Mouse (Mus musculus) small intestine, adult 2 months (tissue): ENCODE measurements around the gene Dram2. TPM values are rescaled to one million over a fixed set of nuclear protein-coding genes. Genes with fewer than 3 reads are reported as not detected.

ENCODE experiments used
- H3K27ac ChIP-seq: fragments of 200-500 bp; 2 replicates; pipeline ENCODE4 v1.5.1; 2012; ENCODE audit warnings: low read depth, low read length, control low read depth, inconsistent platforms; ENCODE audit not compliant: insufficient read depth
- H3K27me3 ChIP-seq: fragments of 200-500 bp; 2 replicates; pipeline ENCODE4 v1.6.1; 2012; ENCODE audit warnings: mild to moderate bottlenecking, moderate library complexity, low read length, inconsistent platforms; ENCODE audit not compliant: control insufficient read depth, insufficient read depth
- H3K36me3 ChIP-seq: fragments of 200-500 bp; 2 replicates; pipeline ENCODE4 v1.6.1; 2012; ENCODE audit warnings: mild to moderate bottlenecking, low read length, control low read depth, inconsistent platforms; ENCODE audit not compliant: control insufficient read depth, insufficient read depth
- H3K4me1 ChIP-seq: fragments of 200-500 bp; 2 replicates; pipeline ENCODE4 v1.6.1; 2012; ENCODE audit warnings: low read length, inconsistent platforms, mixed read lengths; ENCODE audit not compliant: control insufficient read depth, insufficient read depth, insufficient read length
- H3K4me3 ChIP-seq: fragments of 200-500 bp; 2 replicates; pipeline ENCODE4 v1.5.1; 2012; ENCODE audit warnings: low read depth, mild to moderate bottlenecking, control low read depth, inconsistent platforms, low read length, moderate library complexity
- CTCF ChIP-seq: fragments of 200-500 bp; IDR thresholded peaks from 2 replicates; pipeline ENCODE4 v1.5.1; 2012; ENCODE audit warnings: low read depth, mild to moderate bottlenecking, control low read depth, inconsistent platforms, low read length, moderate library complexity, mixed read lengths; ENCODE audit not compliant: insufficient replicate concordance, insufficient read length; ENCODE audit errors: extremely low read depth
- POLR2A ChIP-seq: fragments of 200-500 bp; IDR thresholded peaks from 2 replicates; pipeline ENCODE4 v1.6.1; 2012; ENCODE audit warnings: low read depth, mild to moderate bottlenecking, control low read depth, inconsistent platforms, low read length, moderate library complexity
- WGBS: fragments of 180-500 bp; shearing (Covaris S2); methylation state at CpG from one replicate; pipeline ENCODE4 v1.1.7; 2018; 5-methylcytosine and 5-hydroxymethylcytosine counted together
- polyA plus RNA-seq: library from polyadenylated mRNA; depleted of rRNA; stranded (reverse); fragments of >200 nt; gene quantifications from 2 replicates; pipeline ENCODE4 v1.2.3, GENCODE M21; 2012

The Dram2 gene
- polyA plus RNA-seq, 1 experiment: 21.5 TPM

GRCm38 (mm10) chr3:106528032-106528431, 19.6 kb upstream of the Dram2 start:
- H3K4me3 ChIP-seq: no peak overlapping the region
- no peaks in the 10 kb centered on the region; the same call in 1 of the 2 replicates for H3K4me1 ChIP-seq
- TF ChIP-seq POLR2A: no peak
- no peak for TF ChIP-seq CTCF
- H3K36me3 ChIP-seq: peaks cover 9% of the 10 kb centered on the region
- peak overlapping the region; percentile 86 for H3K27ac ChIP-seq
- no peaks in the 10 kb centered on the region for H3K27me3 ChIP-seq
- WGBS: 30% methylated on average over 2 of the region's 2 CpGs

DNA sequence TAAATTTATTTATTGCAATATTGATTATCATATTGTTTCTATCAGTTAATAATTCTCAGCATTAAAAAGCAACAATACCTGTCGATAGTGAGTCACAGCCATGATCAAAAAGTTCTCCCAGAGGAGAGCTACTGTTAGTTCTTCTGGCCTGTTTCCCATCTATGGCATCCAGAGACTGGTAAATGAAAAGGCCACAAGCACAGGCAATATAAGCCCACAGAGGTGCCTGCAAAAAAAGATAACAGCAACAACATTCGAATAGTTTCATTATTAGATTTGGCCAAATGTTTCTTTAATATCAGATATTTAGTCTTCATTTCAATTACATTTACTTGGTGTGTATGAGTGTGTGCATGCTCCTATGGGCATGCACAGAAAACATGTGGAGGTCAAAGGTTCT, 14.3 kb upstream of the Dram2 start:
- Histone ChIP-seq H3K27me3 (no peaks in the 10 kb centered on the region), H3K4me3 (no peak overlapping the region), H3K36me3 (peaks cover 14% of the 10 kb centered on the region), H3K4me1 (no peaks in the 10 kb centered on the region; the same call in 1 of the 2 replicates), H3K27ac (no peak overlapping the region)
- WGBS: 80% methylated on average over 2 of the region's 2 CpGs
- no peak for TF ChIP-seq POLR2A
- no peak for TF ChIP-seq CTCF

DNA sequence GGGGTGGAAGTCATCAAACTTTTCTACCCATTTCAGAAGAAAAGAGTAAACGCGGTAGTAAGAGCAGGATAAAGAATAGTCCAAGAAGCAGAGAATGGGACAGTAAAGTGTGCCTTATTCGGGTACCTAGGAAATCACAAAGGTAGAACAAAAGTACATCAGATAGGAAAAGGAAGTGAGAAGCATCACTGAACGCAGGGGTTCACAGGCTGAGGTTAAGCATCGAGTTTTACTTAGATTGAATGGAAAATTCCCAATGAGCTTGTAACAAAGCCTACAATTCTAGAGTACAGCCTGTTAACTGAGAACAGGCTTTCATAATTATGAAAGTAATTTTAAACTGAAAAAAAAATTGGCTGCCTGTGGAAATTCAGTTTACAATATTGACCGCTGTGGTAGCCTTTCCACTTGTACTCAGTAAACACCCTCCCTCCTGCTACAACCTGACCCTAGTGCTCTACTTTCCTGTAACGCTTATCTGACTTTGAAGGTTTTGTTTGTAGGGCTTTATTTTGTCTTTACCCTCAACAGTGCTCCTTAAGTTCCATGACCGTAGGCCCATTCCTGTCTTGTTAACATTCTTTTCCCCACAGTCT, 2.8 kb upstream of the Dram2 start:
- H3K4me1 ChIP-seq: peaks cover 3% of the 10 kb centered on the region; the same call in 1 of the 2 replicates
- WGBS: 41% methylated on average over 8 of the region's 8 CpGs
- H3K27me3 ChIP-seq: no peaks in the 10 kb centered on the region
- no peak overlapping the region for H3K4me3 ChIP-seq
- H3K27ac ChIP-seq: no peak overlapping the region
- no peaks in the 10 kb centered on the region for H3K36me3 ChIP-seq
- TF ChIP-seq CTCF: no peak

DNA sequence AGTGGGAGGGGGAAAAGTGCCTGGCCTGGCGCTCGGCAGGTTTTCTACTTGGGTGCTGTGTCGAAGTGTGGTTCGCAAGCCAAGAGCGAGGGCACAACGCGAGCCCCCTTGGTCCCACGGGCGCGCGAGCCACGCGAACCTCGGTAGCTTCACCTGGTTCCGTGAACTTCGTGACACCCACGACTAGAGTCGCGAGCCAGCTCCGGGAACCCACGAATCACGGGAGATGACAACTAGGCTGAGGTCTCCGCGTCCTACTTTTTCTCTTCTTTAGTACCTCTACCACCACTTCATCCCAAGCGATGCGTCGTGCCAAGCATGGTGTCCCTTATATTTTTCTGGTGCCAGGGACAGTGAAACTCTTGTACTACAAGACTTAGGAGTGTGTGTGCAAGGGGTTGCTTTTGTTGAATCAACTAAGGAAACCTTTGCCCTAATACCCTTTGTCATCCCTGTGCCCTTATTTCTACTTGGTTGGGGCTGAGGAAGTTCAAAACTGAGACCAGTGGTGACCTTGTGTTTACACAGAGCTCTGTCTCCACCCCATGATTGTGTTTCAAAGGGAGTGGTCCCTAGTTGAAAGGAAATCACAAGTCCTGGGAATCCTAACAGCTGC, 434 bp downstream of the Dram2 start:
- WGBS: under 1% methylated on average over 27 of the region's 27 CpGs
- H3K36me3 ChIP-seq: 0 out of 2 replicates have a peak, but pooled peaks cover 2% of the 10 kb centered on the region
- no peaks in the 10 kb centered on the region for H3K27me3 ChIP-seq
- peak overlapping the region; percentile 93 for H3K4me3 ChIP-seq
- peak overlapping the region; percentile 91 for H3K27ac ChIP-seq
- TF ChIP-seq CTCF (no peak), POLR2A (no peak)
- H3K4me1 ChIP-seq: peaks cover 3% of the 10 kb centered on the region; the same call in 1 of the 2 replicates

GRCm38 (mm10) chr3:106548971-106549370, 1.4 kb downstream of the Dram2 start:
- peaks cover 5% of the 10 kb centered on the region; the same call in 1 of the 2 replicates for H3K36me3 ChIP-seq
- peaks cover 2% of the 10 kb centered on the region; the same call in 1 of the 2 replicates for H3K4me1 ChIP-seq
- H3K27me3 ChIP-seq: no peaks in the 10 kb centered on the region
- no peak overlapping the region for H3K4me3 ChIP-seq
- H3K27ac ChIP-seq: no peak overlapping the region
- WGBS: 7% methylated on average over 3 of the region's 3 CpGs
- TF ChIP-seq POLR2A: no peak
- TF ChIP-seq CTCF: no peak

DNA sequence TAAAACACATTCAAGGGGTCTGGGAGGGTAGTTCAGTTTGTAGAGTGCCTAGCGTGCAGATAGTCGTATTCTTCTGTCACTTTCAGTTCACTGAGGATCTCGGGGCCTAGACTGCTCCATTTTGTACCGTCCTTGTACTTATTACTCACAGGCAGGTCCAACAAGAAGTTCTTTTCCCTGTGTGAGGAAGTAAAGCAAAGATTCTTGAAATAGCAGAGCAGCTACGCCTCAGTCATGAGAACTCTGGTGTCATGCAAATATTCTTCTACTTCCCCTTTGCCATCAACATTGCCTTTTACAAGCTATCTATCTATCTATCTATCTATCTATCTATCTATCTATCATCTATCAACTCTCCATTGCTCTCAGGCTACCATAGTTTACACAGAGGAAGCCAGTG, 5.8 kb downstream of the Dram2 start:
- H3K36me3 ChIP-seq: peaks cover 32% of the 10 kb centered on the region
- H3K4me3 ChIP-seq: no peak overlapping the region
- 86% methylated on average over 5 of the region's 5 CpGs for WGBS
- H3K27me3 ChIP-seq: no peaks in the 10 kb centered on the region
- H3K27ac ChIP-seq: no peak overlapping the region
- H3K4me1 ChIP-seq: no peaks in the 10 kb centered on the region
- TF ChIP-seq CTCF (no peak), POLR2A (no peak)

DNA sequence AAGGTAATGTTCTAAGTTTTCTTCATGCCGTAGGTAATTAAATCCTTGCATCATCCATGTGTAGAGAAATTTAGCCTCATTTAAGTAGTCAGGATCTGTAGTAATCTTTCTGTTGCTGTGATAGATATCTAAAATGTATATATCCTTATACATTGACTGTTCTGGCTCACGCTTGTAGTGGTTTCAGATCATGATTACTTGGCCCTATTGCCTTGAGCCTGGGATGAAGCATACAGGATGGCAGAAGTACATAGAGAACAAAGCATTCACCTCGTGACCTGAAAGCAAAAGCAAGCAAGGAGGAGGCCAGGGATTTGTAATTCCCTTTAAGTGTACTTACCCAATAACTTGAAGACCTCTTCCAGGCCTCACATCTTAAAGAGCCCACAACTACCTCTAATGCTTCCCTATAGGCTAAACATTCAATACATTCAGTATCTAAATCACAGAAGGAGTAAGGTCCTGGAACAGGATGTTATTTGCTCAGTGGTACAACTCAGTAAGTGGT, 8.2 kb downstream of the Dram2 start:
- no peaks in the 10 kb centered on the region for H3K27me3 ChIP-seq
- TF ChIP-seq CTCF (no peak), POLR2A (no peak)
- 90% methylated on average over 3 of the region's 3 CpGs for WGBS
- no peaks in the 10 kb centered on the region for H3K4me1 ChIP-seq
- no peak overlapping the region for H3K4me3 ChIP-seq
- H3K36me3 ChIP-seq: peaks cover 35% of the 10 kb centered on the region
- H3K27ac ChIP-seq: no peak overlapping the region
